Mouse (Mus musculus) c-Kit-positive CD71-positive TER-119-negative erythroid progenitor cells, embryonic 14.5 days (primary cell): ENCODE data around the gene 4930568D16Rik.

Experiments used
- DNase-seq: peaks from one replicate; pipeline ENCODE4 v3.0.0-alpha.2; 2013; ENCODE audit warnings: low read depth

Gene 4930568D16Rik

DNA sequence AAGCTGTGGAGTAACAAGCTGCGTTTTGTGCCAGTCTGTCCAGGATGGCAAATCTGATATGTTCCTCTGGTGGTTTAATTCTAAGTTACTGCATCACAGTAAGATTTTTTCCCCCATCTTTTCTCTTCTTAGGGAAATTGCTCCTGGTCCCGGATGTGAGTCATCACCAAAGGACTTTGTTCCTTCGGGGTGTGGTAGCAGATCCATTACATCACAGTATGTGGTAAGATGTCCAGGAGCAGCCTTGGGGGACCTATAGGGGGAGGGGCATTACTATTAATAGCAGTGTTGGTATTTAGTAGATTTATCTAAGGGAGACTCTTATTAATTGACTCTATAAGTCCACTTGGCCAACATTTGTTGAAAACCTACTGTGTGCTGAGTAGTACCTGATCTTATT is 24.9 kb downstream of the 4930568D16Rik start:
- no peak for DNase-seq

DNA sequence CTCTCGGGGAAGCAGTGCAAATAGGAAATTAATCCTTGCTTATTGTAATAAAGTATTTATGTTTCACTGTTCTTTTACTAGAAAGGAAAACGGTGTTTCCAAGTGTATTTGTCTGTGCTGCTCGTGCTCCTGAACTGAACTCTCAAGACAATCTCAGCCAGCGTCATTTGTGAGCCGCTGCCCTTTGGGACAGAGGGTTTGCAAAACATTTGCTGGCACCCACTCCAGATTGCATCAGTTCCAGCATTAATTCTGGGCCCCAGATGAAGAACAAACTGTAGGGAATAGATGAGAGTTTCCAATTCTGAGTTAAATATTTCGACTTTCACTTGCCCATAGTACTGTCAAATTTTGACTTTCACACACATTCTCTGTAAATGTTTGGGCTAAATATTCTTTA is 28.8 kb downstream of the 4930568D16Rik start:
- no peak for DNase-seq

DNA sequence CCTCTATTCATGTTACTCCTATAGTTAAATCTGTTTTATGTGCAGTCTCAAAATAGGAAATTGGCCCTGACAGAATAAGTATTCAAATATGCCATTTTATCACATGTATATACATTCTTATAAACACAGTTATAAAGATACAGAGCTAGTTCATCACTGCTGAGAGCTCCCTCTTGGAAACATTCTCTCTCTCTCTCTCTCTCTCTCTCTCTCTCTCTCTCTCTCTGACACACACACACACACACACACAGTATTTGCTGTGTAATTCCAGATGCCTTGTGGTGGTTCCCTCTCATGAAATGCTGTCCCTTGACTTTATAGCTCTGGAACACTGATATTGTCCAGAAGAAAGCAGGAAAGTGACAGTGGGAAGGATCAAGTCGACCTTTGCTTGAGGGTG is 29.5 kb downstream of the 4930568D16Rik start:
- DNase-seq: no peak

DNA sequence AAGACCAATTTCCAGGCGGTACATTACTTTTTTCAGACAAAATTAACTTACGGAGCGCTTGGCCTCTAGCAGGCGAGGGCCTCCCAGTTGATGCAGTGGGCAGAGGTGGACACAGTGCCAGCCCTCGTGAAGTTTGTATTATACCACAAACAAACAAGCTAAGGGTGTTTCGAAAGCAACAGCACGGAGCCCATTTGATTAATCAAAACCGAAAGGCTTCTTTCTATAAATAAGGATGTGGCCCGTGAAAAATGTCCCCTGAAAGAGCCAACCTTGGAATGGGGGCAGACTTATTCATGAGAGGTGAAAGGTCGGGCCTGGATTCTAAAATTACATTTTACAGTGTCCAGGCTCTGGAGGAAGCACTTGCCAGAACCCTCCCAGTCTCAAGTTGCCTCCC is 30.1 kb downstream of the 4930568D16Rik start:
- no peak for DNase-seq

DNA sequence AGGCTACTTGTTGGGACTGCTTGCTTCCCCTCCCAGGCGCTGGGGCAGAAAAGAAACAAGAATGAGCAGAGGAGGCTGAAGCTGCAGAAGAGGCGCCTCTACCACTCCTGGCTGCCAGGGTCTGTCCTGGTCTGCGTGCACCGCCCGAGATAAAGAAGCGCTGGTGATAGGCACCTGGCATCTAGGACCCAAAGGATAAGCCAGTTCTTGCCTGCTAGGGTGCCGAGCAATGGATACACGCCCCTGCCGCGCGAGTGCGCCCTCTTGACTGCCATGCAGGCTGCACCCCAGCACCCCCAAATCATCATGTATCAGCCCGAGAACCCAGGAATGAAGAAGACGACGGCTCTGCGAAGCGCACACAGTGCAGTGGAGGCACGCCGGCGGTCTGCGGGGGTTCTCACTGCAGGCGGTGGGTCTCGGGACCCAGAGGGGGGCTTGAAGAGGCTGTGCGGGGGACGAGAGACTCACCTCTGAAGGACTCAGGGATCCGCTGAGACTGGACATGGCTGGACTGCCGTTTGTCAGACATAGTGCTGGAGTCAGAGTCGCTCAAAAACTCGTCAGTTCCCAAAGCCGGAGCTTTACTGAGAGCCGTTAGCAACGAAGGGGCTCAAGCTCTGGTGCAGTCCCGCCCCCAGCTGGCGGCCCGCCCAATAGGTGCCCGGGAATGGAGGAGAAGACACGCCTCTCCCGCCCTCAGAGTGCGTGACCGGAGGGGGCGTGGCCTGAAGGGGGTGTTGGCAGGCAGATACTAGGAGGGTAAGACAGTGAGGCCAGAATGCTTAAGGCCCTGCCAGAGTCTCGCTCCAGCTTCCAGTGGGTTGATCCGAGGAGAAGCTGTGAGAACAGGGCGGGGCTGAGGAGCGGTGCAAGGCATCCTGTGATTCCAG is 30.9 kb downstream of the 4930568D16Rik start, which contains the start of gene Stom:
TSS of gene Stom (minus strand) at position 589 of the 893 bp plus-strand sequence.
- peak; percentile 99 for DNase-seq

DNA sequence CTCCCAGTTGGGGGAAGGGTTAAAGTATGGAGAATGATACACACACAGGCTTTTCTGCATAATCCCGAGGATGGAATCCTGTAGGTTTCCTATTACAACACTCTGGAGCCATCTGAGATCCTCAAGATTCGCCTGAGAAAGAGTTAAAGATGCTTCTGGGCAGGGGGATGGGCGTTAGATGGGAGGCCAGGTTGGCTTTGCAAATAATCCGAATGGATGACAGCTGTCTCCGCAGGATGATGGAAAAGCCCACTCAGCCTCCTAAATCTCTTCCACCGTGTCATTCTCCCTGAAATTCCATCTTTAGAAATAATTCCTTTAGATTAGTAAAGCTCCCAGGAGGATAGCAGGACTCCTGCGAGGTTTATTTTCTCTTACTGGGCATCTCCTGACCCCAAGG is 31.9 kb downstream of the 4930568D16Rik start:
- no peak for DNase-seq

DNA sequence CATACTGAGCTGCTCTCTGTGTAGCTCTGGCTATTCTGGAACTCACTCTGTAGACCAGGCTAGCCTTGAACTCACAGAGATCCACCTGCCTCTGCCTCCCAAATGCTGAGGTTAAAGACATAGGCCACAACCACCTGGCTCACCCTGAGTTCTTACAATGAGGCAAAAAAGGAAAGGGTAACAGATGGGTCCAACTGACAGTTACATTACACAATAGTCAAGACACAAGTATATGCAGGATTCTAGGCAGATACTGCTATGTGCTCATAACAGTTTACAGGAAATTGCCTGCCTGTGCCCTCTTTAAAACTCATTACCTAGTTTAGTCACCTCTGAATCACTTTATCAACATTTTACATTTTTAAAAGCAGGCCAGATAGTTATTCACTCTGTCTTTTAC is 33.9 kb downstream of the 4930568D16Rik start:
- DNase-seq: no peak

DNA sequence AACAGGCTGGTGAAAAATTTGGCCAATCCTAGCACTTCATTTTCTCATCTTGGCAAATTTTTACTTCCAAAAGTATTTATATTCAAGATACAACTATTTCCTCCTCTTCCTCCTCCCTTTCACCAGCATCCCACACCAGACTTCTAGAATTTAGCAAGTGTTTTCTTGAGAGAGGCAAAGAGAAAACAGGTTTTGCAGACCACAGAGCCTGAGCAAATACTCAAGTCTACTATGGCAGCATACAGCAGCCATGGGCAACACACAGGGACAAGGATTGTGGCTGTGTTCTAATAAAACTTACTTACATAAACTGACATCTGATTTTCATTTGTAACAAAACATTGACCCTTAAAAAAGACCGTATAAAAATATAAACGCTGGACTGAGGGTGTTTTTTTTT is 36.3 kb downstream of the 4930568D16Rik start:
- DNase-seq: no peak

DNA sequence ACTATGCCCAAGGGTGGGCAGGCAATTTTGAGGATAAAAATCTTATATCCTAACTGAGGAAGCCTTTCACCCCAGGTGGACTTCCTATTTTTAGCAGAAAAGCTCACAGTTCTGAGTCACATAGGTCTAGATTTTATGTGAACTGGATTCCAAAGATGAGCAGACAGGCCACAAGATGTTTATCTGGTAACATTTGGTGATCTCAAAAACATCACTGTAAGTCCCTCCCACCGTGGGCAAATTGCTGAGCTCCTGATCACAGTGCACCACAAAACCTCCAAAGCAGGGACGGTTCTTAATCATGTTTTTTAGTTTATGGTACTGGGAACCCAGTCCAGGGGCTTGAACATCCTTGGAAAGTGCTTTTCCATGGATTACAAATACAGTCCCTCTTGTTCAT is 38.5 kb downstream of the 4930568D16Rik start:
- no peak for DNase-seq

DNA sequence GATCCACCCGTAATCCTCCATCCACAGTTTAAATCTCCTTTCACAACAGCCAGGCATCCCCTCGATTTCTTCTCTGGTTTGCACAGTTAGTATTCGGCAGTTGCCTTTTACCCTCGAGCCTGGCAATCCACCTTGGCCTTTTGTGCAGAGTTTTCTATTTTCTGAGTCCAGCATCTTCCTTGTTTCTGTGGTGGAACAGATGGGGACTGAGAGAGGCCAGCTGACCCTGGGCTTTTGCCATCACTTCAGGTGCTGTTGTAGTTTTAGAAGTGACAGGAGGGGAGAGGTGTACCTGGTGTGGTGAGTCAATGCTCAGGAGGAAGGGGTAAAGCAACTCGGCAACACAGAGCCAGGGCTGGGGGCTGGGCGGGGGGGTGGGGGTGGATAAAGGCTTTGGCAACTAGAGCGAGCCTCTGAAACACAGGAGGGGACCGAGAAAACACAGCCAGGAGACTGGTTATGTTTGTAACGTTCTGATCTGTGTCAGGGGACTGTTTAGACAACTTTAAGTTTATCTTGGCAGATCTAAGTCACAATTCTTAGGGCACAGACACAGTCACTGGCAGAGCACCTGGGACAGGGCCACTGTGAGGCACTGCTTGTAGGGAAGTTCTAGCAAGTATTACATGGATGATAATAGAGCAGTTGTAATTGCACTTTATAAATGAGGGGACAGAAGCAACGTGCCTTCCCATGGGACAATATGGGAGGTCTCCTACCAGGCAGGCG is 39.3 kb downstream of the 4930568D16Rik start:
- DNase-seq: no peak

DNA sequence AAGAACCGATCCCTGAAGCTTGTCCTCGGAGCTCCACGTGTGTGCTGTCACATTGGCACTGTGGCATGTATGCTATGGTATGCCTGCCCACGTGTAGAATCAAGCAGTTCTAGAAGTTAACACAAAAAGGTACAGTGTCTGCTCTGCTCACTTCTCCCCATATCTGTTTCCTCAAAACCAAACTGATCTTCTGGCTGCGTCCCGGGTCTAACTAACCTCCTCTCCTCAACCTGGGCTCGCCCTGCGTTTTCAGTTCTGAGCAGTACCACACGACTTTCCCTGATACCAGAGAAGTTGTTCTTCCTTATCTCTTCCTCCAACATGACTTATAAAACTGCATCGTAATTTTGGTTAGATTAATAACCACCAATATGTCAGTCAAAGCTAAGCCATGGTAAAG is 39.9 kb downstream of the 4930568D16Rik start:
- no peak for DNase-seq

DNA sequence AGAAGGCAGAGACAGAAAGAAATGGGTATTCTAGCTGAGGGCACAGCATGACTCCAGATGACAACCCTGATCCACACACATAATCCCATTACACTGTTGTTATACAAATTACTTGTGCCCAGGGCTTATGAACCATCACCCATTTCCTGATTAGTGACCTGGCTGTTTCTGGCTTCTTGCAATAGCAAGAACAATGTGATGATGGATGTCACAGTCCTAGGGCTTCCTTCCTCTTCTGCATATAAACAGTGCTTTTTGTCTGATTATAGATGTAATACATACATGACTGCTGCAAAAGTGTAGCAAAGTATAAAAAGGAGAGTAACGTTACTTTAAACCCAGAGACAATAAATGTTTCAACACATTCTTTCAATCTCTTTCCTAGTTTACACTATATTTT is 40.6 kb downstream of the 4930568D16Rik start:
- no peak for DNase-seq

DNA sequence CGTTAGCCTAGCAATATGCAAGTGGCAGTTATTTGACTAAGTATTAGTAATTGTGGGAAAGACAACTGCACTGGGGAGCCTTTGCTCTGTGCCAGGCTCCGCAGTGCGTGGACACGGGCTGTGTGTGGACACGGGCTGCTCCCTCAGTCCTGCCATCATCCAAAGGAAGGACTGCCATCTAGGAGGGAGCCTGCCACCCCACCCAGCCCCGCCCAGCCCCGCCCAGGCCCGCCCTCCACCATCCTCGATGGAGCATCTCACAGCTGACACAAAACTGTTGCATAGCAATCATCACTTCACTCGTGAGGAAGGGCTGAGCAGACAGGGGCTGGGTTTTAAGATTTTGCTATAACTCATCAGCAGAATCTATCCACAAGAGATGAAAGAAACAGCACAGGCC is 41.6 kb downstream of the 4930568D16Rik start:
- DNase-seq: no peak

DNA sequence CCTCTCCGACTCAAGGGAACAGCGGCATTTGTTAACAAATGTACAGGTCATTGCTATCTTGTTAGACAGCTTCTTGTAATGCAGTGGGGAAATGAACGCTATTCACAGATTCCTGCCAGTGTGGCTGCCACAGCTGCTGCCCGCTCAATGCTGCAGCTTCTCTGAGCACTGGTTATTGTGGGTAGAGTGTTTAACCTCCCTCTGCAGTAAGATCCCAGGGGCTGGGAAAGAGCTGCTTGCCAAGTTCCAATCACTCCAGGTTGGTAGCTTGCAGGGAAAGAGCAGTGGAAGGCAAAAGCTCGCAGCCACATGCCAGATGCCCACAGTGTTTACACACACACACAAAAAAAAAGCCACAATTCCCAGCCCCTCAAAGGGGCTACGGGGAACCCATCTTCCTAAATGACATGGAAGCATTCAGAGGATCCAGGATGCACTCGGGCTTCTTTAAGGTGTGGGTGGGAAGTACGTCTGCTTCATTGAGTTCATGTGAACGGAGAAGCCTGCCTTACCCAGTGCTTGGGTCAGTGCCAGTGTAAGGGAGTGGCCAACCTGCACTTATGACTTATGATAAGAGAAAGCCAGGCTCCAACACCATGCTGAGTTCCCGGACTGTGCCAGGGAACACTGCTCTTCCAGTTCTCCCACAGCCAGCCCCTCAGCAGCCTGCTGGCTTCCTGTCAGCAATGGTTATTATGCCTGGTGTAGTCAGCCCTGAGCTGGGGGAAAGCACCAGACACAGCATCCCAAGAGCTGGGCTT is 44.9 kb downstream of the 4930568D16Rik start:
- DNase-seq: no peak

DNA sequence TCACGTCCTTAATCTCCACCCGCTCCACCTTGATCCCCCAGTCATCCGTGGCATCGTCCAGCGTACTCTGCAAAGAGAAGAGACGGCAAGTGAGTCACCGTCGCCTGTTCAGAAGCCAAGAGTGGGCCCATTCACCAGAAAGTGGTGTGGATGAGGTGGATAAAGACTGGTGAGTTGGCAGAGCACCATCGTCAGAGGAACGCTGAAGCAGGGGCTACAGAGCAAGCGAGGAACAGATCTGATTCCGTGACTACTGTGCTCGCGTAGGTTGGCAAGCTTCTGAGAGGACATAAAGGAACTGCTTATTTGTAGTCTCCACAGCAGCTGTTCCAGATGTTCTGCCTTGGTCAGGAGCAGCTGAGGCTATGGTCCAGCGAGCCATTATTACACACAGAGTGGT is 47.1 kb downstream of the 4930568D16Rik start:
- no peak for DNase-seq

DNA sequence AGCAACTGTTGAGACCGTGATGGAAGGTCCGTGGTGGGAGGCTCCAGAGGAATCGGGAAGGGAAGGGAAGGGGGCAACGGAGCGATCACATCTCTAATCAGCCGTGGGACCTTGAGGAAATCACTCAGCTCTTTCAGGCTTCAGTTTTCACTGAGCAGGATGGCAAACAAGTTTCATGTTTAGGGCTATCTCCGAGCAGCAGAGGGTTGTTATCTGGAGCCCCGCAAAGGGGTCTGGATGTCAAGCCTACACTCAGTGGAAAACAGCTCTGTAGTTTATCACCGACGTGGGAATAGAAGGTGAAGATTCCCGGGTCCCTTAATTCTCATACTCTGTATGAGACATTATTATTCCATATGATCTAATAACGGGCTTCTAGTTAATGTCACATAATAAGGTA is 49.1 kb downstream of the 4930568D16Rik start:
- no peak for DNase-seq

DNA sequence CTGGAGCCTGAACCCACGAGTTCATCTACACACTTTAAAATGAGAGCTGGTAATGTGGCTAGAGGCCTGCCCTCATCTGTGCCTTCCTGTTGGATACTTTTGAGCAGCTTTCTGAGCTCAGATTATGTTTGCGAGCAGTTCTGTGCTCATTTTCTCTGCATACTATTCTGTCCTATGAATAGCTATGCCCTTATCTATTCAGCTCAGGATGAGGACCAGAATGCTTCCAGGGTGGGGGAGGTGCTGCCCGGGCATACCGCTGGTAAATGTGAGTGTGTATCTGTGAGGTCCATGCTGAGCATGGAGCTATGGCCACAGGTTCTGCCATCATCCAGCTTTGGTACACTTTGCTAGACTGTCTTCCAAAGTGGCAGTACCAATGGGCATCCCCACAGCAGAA is 49.9 kb downstream of the 4930568D16Rik start:
- peak; percentile 57 for DNase-seq

DNA sequence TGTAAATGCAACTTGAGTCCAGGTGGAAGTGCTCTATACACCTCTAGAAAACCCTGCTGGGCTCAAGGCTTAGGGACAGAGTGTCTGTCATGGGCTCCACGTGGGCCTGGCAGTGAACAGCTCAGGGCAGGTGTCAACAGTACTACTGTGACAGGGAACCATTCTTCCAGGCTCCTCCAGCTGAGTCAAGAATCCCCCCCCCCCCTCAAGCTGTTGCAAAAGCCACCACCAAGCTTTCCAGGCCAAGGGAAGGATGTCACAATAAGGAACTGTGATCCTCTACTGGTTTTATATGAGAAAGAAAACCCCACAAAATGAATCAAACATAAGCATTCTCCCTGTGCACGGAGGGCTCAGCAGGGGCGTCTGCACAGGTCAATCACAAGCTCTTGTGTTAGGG is 53.2 kb downstream of the 4930568D16Rik start:
- no peak for DNase-seq

DNA sequence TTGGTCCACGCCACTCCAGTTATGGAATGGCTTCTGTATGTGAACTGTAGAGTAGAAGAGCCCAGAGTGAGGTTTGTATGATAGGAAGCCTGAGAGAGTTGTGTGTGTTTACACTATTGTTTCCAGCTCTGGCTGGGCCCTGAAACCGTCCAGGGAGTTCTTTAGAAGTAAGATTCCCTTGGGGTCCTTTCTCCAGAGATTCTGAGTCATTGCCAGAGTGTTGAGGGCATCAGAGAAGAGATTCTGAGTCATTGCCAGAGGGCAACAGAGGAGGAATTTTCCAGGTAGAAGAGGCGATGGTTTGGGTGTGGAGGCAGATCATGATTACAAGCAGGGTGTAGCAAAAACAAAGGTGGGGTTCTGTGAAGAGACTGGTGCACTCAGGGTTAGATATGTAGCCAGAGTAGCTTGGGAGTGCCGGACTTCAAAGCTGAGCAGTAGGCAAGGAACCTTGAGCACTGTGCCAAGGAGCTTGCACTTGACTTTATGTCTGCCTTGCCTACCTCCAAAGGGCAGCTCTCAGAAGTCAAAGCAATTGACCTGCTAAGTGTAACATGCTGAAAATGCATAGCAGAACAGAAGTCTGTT is 57.5 kb downstream of the 4930568D16Rik start:
- no peak for DNase-seq

DNA sequence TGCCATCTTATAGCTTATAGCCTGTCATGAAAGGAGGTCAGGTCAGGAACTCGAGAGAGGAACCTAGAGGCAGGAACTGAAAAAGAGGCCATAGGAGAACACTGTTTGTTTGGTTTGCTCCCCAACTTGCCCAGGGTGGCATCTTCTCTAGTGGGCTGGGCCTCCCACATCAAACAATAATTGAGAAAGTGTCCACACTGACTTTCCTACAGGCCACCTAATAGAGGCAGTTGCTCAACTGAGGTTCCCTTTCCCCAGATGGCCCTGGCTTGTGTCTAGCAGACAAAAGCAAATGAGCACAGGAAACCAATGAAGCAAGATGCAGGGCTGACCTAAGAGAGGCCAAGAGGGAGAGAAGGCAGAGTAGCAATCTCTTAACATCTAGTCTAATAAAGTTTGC is 59.4 kb downstream of the 4930568D16Rik start:
- DNase-seq: no peak
